Mouse (Mus musculus): ENCODE data around the gene Gm4952. TPM values are rescaled to one million over a fixed set of nuclear protein-coding genes. Genes with fewer than 3 reads are reported as not detected.

Gm4952 gene
- polyA plus RNA-seq (2012; fragmentation: generic; extraction: Trizol): not detected

GRCm38 (mm10) chr19:12599674-12600073, at the start of gene Gm4952:
Gm4952 (plus strand) TSS chr19:12599974.
- no peaks in the 10 kb centered on the region for H3K27me3 ChIP-seq (ENCODE audit: control insufficient read depth, insufficient read depth, insufficient read length)
- TF ChIP-seq TCF12 (IDR thresholded peaks at IDR 0.05; ENCODE audit: insufficient read depth, poor library complexity, severe bottlenecking) (no peak), TCF3 (IDR thresholded peaks at IDR 0.05; ENCODE audit: insufficient read length, low read depth) (no peak), MYOD1 (IDR thresholded peaks at IDR 0.05; ENCODE audit: control insufficient read depth in 1 of 3, insufficient read length in 2 of 3, low read depth in 2 of 3) (no peak), POLR2AphosphoS2 (IDR thresholded peaks at IDR 0.05; ENCODE audit: insufficient read length, low read depth) (no peak), CEBPB (IDR thresholded peaks at IDR 0.05; ENCODE audit: insufficient read depth, poor library complexity, severe bottlenecking) (no peak)
- H3ac ChIP-seq (ENCODE audit: control insufficient read depth, insufficient read length): no peak within 1 kb of the TSS
- H3K79me2 ChIP-seq (ENCODE audit: control insufficient read depth, insufficient read depth): no peaks in the 10 kb centered on the region
- H3K4me2 ChIP-seq (ENCODE audit: low read depth): no peak within 1 kb of the TSS
- H3K36me3 ChIP-seq (ENCODE audit: control insufficient read depth, insufficient read depth): no peaks in the 10 kb centered on the region
- no peak within 1 kb of the TSS for H3K4me3 ChIP-seq

GRCm38 (mm10) chr19:12550005-12550942, 49.5 kb upstream of the Gm4952 start:
- no peak for TF ChIP-seq MAX (IDR thresholded peaks at IDR 0.05; ENCODE audit: low read depth)
- no peak for TF ChIP-seq POLR2AphosphoS2 (IDR thresholded peaks at IDR 0.05; ENCODE audit: insufficient read length, low read depth)
- TF ChIP-seq POLR2A (IDR thresholded peaks at IDR 0.05; ENCODE audit: insufficient read length, low read depth): no peak
- Histone ChIP-seq H3K79me2 (ENCODE audit: control insufficient read depth, insufficient read depth) (no peaks in the 10 kb centered on the region), H3ac (ENCODE audit: control insufficient read depth, insufficient read length) (no peak overlapping the region), H3K27me3 (ENCODE audit: control insufficient read depth, insufficient read depth, insufficient read length) (no peaks in the 10 kb centered on the region), H3K4me3 (no peak overlapping the region), H3K36me3 (ENCODE audit: control insufficient read depth, insufficient read depth) (no peaks in the 10 kb centered on the region), H3K4me2 (ENCODE audit: low read depth) (no peak overlapping the region)

- Histone ChIP-seq H3K36me3 (ENCODE audit: control insufficient read depth, insufficient read depth) (no peaks in the 10 kb centered on the region), H3K27me3 (ENCODE audit: control insufficient read depth, insufficient read depth, insufficient read length) (no peaks in the 10 kb centered on the region), H3K79me2 (ENCODE audit: control insufficient read depth, insufficient read depth) (no peaks in the 10 kb centered on the region), H3K4me3 (no peak overlapping the region), H3K4me2 (ENCODE audit: low read depth) (no peak overlapping the region), H3ac (ENCODE audit: control insufficient read depth, insufficient read length) (no peak overlapping the region)
- TF ChIP-seq CEBPB (IDR thresholded peaks at IDR 0.05; ENCODE audit: insufficient read depth, poor library complexity, severe bottlenecking) (no peak), TCF3 (IDR thresholded peaks at IDR 0.05; ENCODE audit: insufficient read length, low read depth) (no peak), SRF (IDR thresholded peaks at IDR 0.05; ENCODE audit: control insufficient read depth, insufficient read length, low read depth) (no peak), TCF12 (IDR thresholded peaks at IDR 0.05; ENCODE audit: insufficient read depth, poor library complexity, severe bottlenecking) (no peak), USF1 (IDR thresholded peaks at IDR 0.05; ENCODE audit: low read depth) (no peak), POLR2A (IDR thresholded peaks at IDR 0.05; ENCODE audit: insufficient read length, low read depth) (no peak), REST (IDR thresholded peaks at IDR 0.05; ENCODE audit: insufficient read depth, insufficient read length) (no peak)
These were observed 43.5 kb upstream of the Gm4952 start for GRCm38 (mm10) chr19:12556293-12556692.

- Histone ChIP-seq H3K4me2 (ENCODE audit: low read depth) (no peak overlapping the region), H3ac (ENCODE audit: control insufficient read depth, insufficient read length) (no peak overlapping the region), H3K79me2 (ENCODE audit: control insufficient read depth, insufficient read depth) (no peaks in the 10 kb centered on the region), H3K4me3 (no peak overlapping the region), H3K36me3 (ENCODE audit: control insufficient read depth, insufficient read depth) (no peaks in the 10 kb centered on the region), H3K27me3 (ENCODE audit: control insufficient read depth, insufficient read depth, insufficient read length) (no peaks in the 10 kb centered on the region)
- TF ChIP-seq TCF12 (IDR thresholded peaks at IDR 0.05; ENCODE audit: insufficient read depth, poor library complexity, severe bottlenecking) (no peak), POLR2A (IDR thresholded peaks at IDR 0.05; ENCODE audit: insufficient read length, low read depth) (no peak), MYOG (IDR thresholded peaks at IDR 0.05; ENCODE audit: control insufficient read depth in 1 of 3, insufficient read depth in 1 of 3, insufficient read length in 2 of 3, low read depth in 2 of 3) (no peak), MAX (IDR thresholded peaks at IDR 0.05; ENCODE audit: low read depth) (no peak), REST (IDR thresholded peaks at IDR 0.05; ENCODE audit: insufficient read depth, insufficient read length) (no peak), SRF (IDR thresholded peaks at IDR 0.05; ENCODE audit: control insufficient read depth, insufficient read length, low read depth) (no peak), E2F4 (IDR thresholded peaks at IDR 0.05; ENCODE audit: insufficient read depth) (no peak), TCF3 (IDR thresholded peaks at IDR 0.05; ENCODE audit: insufficient read length, low read depth) (no peak), USF1 (IDR thresholded peaks at IDR 0.05; ENCODE audit: low read depth) (no peak), MYOD1 (IDR thresholded peaks at IDR 0.05; ENCODE audit: control insufficient read depth in 1 of 3, insufficient read length in 2 of 3, low read depth in 2 of 3) (no peak), CEBPB (IDR thresholded peaks at IDR 0.05; ENCODE audit: insufficient read depth, poor library complexity, severe bottlenecking) (no peak), POLR2AphosphoS2 (IDR thresholded peaks at IDR 0.05; ENCODE audit: insufficient read length, low read depth) (no peak)
These were observed 41.6 kb upstream of the Gm4952 start for GRCm38 (mm10) chr19:12558219-12558618.

- H3K4me2 ChIP-seq (ENCODE audit: low read depth): no peak overlapping the region
- H3K79me2 ChIP-seq (ENCODE audit: control insufficient read depth, insufficient read depth): no peaks in the 10 kb centered on the region
- no peaks in the 10 kb centered on the region for H3K27me3 ChIP-seq (ENCODE audit: control insufficient read depth, insufficient read depth, insufficient read length)
- no peak overlapping the region for H3K4me3 ChIP-seq
- no peak for TF ChIP-seq MYOG (IDR thresholded peaks at IDR 0.05; ENCODE audit: control insufficient read depth in 1 of 3, insufficient read depth in 1 of 3, insufficient read length in 2 of 3, low read depth in 2 of 3)
- no peak for TF ChIP-seq USF1 (IDR thresholded peaks at IDR 0.05; ENCODE audit: low read depth)
- no peak for TF ChIP-seq TCF3 (IDR thresholded peaks at IDR 0.05; ENCODE audit: insufficient read length, low read depth)
- no peak for TF ChIP-seq E2F4 (IDR thresholded peaks at IDR 0.05; ENCODE audit: insufficient read depth)
- H3ac ChIP-seq (ENCODE audit: control insufficient read depth, insufficient read length): no peak overlapping the region
- H3K36me3 ChIP-seq (ENCODE audit: control insufficient read depth, insufficient read depth): no peaks in the 10 kb centered on the region
These were observed 35.6 kb upstream of the Gm4952 start for GRCm38 (mm10) chr19:12564197-12564596.

Measured in myocyte (in vitro differentiated cells).